Mouse (Mus musculus): ENCODE results near the gene Tmem43.

Tmem43 gene

DNA sequence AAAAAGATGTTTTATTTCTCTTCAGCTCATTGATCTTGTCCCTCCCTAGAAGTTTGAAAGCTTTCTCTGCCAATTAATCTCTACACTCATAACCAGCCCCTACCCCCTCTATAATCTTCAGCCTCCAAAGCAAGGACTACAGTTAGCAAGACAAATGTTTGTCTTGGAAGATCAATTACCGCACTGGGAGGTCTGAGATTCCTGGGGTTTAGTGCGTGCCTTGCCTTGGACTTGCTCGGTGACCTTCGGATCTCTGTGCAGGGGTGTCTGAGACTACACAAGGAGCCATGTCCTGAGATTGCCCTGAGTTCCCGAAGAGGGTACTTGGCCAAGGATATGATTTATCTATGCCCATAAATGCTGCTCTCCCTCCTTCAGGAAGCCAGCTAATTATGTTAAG lies 59.9 kb downstream of the Tmem43 start:
- DNase-seq (ENCODE audit: low spot score in 2 of 2): no peak

- DNase-seq (ENCODE audit: low spot score in 2 of 2): no peak
Observed at GRCm38 (mm10) chr6:91533771-91534170, 60.3 kb downstream of the Tmem43 start.

DNA sequence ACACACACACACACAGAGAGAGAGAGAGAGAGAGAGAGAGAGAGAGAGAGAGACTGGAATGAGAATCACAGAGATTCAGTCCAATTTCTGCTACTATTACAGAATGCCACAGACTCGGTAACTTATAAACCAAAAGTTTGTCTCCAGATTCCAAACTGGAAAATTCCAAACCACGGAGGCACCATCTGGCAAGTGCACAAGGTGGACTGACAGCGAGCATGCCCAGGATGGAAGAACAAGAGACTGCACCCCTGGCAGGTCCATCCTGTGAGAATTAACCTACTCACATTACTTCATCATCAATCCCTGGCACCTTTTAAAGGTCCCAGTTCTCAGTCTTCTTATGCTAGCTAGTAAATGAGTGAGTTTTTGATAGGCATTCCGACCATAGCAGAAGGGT lies 60.8 kb downstream of the Tmem43 start:
- no peak for DNase-seq (ENCODE audit: low spot score in 2 of 2)

DNA sequence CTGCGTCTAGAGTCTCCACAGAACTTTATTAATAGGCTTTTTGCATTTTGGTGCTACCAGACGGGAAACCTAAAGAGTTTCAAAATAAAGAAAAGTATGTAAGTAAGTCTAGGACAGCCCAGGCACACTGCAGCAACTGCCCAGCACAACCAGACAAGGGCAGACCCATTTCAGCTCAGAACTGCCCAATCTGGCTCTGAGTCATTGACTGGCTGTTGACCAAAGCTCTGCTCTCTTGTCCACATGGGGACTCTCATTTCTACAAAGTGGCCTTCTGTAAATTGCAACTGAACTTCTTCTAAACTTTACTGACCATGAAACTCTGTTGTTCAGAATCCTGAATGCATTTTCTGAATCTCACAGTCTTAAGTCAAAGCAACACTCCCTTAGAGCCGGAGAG lies 61.7 kb downstream of the Tmem43 start:
- no peak for DNase-seq (ENCODE audit: low spot score in 2 of 2)

DNA sequence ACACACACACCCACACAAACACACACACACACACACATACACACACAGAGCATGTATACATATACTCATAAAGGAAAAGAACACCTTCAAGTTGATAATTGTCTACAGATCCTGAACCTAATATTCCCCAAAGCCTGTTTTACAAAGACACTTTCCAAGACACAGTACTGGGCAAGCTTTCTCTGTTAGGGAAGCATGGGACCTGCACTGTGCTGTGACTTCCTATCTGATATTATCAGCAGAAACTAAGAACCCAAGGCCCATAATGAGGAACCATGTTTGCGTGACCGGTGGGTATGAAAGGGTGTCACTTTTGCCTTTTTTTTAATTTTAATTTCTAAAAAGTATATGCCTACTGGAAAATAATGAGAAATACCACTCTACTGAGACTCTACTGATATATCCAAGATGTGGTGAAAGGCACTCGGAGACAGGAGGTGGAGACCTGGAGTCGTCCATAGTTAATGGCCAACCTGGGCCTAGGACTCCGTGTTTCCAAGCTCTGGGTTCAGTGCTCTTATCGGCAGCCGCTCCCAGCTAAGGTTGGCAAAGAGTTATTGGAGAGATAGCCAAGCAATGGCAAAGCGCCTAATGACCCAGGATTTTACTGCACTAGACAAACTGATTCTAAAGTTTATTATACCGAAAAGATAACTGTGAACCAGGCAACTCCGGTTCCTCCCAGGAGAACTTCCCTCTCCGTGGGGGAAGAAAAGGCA lies 62.7 kb downstream of the Tmem43 start:
- no peak for DNase-seq (ENCODE audit: low spot score in 2 of 2)

Data from left cerebral cortex, adult 9 months (tissue).